Mouse (Mus musculus) neural tube, embryonic 12.5 days (tissue): ENCODE results near the gene Crtc3. TPM values are rescaled to one million over a fixed set of nuclear protein-coding genes. Genes with fewer than 3 reads are reported as not detected.

ENCODE experiments used
- ATAC-seq: fragments of 200-750 bp; cut with Nextera tagmentation; 2 replicates; pipeline ENCODE4 v1.8.0; 2017; ENCODE audit warnings: low read depth, mild to moderate bottlenecking, moderate TSS enrichment, moderate library complexity; ENCODE audit not compliant: low FRiP score
- H3K27ac ChIP-seq: fragments of 300-500 bp; sonication (generic); 2 replicates; pipeline ENCODE4 v1.5.1; 2016
- H3K27me3 ChIP-seq: fragments of 300-500 bp; sonication (generic); replicated peaks from 2 replicates; pipeline ENCODE4 v1.6.1; 2016; ENCODE audit warnings: mild to moderate bottlenecking
- H3K36me3 ChIP-seq: fragments of 300-500 bp; sonication (generic); 2 replicates; pipeline ENCODE4 v1.6.1; 2016; ENCODE audit warnings: mild to moderate bottlenecking
- H3K4me1 ChIP-seq: fragments of 300-500 bp; sonication (generic); 2 replicates; pipeline ENCODE4 v1.6.1; 2016
- H3K4me2 ChIP-seq: fragments of 300-500 bp; sonication (generic); replicated peaks from 2 replicates; pipeline ENCODE4 v1.6.1; 2016; ENCODE audit warnings: mild to moderate bottlenecking
- H3K4me3 ChIP-seq: fragments of 300-500 bp; sonication (generic); 2 replicates; pipeline ENCODE4 v1.5.1; 2016
- H3K9ac ChIP-seq: fragments of 300-500 bp; sonication (generic); 2 replicates; pipeline ENCODE4 v1.6.1; 2016; ENCODE audit warnings: mild to moderate bottlenecking
- H3K9me3 ChIP-seq: fragments of 300-500 bp; sonication (generic); 2 replicates; pipeline ENCODE4 v1.6.1; 2016; ENCODE audit warnings: mild to moderate bottlenecking
- WGBS: fragments of 180-500 bp; shearing (Covaris S2); methylation state at CpG from one replicate; pipeline ENCODE4 v1.1.7; 2016; 5-methylcytosine and 5-hydroxymethylcytosine counted together
- polyA plus RNA-seq: library from polyadenylated mRNA; unstranded; fragments of >200 nt; fragmentation: Nextera tagmentation; extraction: Ambion mirVana; gene quantifications from 2 replicates; pipeline ENCODE4 v1.2.1, GENCODE M21; 2016

Gene Crtc3
- polyA plus RNA-seq, 1 experiment from 2014 or later: 14.6 TPM

GRCm38 (mm10) chr7:80702510-80702909, 13.8 kb upstream of the Crtc3 start:
- WGBS: 65% methylated on average over 6 of the region's 6 CpGs
- no peak for ATAC-seq

GRCm38 (mm10) chr7:80699709-80700108, 11.0 kb upstream of the Crtc3 start:
- WGBS: 68% methylated on average over 8 of the region's 8 CpGs
- Histone ChIP-seq H3K4me3 (no peak overlapping the region), H3K9ac (no peak overlapping the region)

More at GRCm38 (mm10) chr7:80702510-80702909, 13.8 kb upstream of the Crtc3 start:
- no peaks in the 10 kb centered on the region for H3K27me3 ChIP-seq
- no peak overlapping the region for H3K4me3 ChIP-seq
- no peaks in the 10 kb centered on the region for H3K9me3 ChIP-seq
- no peak overlapping the region for H3K4me2 ChIP-seq
- H3K9ac ChIP-seq: no peak overlapping the region
- H3K4me1 ChIP-seq: no peaks in the 10 kb centered on the region
- no peaks in the 10 kb centered on the region for H3K36me3 ChIP-seq
- H3K27ac ChIP-seq: no peak overlapping the region

GRCm38 (mm10) chr7:80698940-80699339, 10.3 kb upstream of the Crtc3 start:
- Histone ChIP-seq H3K4me3 (no peak overlapping the region), H3K36me3 (no peaks in the 10 kb centered on the region), H3K4me1 (no peaks in the 10 kb centered on the region), H3K9ac (no peak overlapping the region), H3K27ac (no peak overlapping the region), H3K9me3 (no peaks in the 10 kb centered on the region), H3K4me2 (no peak overlapping the region), H3K27me3 (no peaks in the 10 kb centered on the region)
- WGBS: 66% methylated on average over 3 of the region's 3 CpGs
- ATAC-seq: no peak

More at GRCm38 (mm10) chr7:80699709-80700108, 11.0 kb upstream of the Crtc3 start:
- no peak for ATAC-seq
- Histone ChIP-seq H3K36me3 (no peaks in the 10 kb centered on the region), H3K4me1 (no peaks in the 10 kb centered on the region), H3K4me2 (no peak overlapping the region), H3K27ac (no peak overlapping the region), H3K9me3 (no peaks in the 10 kb centered on the region), H3K27me3 (no peaks in the 10 kb centered on the region)

GRCm38 (mm10) chr7:80697859-80698258, 9.2 kb upstream of the Crtc3 start:
- no peaks in the 10 kb centered on the region for H3K4me1 ChIP-seq
- H3K4me3 ChIP-seq: no peak overlapping the region
- no peak overlapping the region for H3K27ac ChIP-seq
- H3K9ac ChIP-seq: no peak overlapping the region
- H3K4me2 ChIP-seq: no peak overlapping the region
- no peaks in the 10 kb centered on the region for H3K27me3 ChIP-seq
- WGBS: 75% methylated on average over 5 of the region's 5 CpGs
- H3K36me3 ChIP-seq: no peaks in the 10 kb centered on the region
- H3K9me3 ChIP-seq: no peaks in the 10 kb centered on the region
- ATAC-seq: no peak

GRCm38 (mm10) chr7:80696903-80697302, 8.2 kb upstream of the Crtc3 start:
- H3K27me3 ChIP-seq: no peaks in the 10 kb centered on the region
- no peak for ATAC-seq
- H3K4me2 ChIP-seq: no peak overlapping the region
- H3K9ac ChIP-seq: no peak overlapping the region
- no peak overlapping the region for H3K4me3 ChIP-seq
- 78% methylated on average over 4 of the region's 4 CpGs for WGBS
- H3K27ac ChIP-seq: no peak overlapping the region
- H3K9me3 ChIP-seq: no peaks in the 10 kb centered on the region
- no peaks in the 10 kb centered on the region for H3K4me1 ChIP-seq
- H3K36me3 ChIP-seq: no peaks in the 10 kb centered on the region

- Histone ChIP-seq H3K27me3 (no peaks in the 10 kb centered on the region), H3K27ac (no peak overlapping the region), H3K36me3 (no peaks in the 10 kb centered on the region), H3K4me3 (no peak overlapping the region), H3K9me3 (no peaks in the 10 kb centered on the region), H3K9ac (no peak overlapping the region), H3K4me2 (no peak overlapping the region), H3K4me1 (no peaks in the 10 kb centered on the region)
- no peak for ATAC-seq
- 58% methylated on average over 1 of the region's 1 CpGs for WGBS
Observed at GRCm38 (mm10) chr7:80696334-80696733, 7.7 kb upstream of the Crtc3 start.

GRCm38 (mm10) chr7:80692472-80692871, 3.8 kb upstream of the Crtc3 start:
- Histone ChIP-seq H3K27ac (no peak overlapping the region), H3K4me2 (no peak overlapping the region), H3K4me1 (peaks cover 5% of the 10 kb centered on the region; the same call in 1 of the 2 replicates), H3K27me3 (no peaks in the 10 kb centered on the region), H3K9ac (no peak overlapping the region), H3K36me3 (no peaks in the 10 kb centered on the region), H3K4me3 (no peak overlapping the region), H3K9me3 (no peaks in the 10 kb centered on the region)
- ATAC-seq: no peak
- WGBS: 89% methylated on average over 9 of the region's 9 CpGs

- Histone ChIP-seq H3K9me3 (no peaks in the 10 kb centered on the region), H3K4me2 (no peak overlapping the region), H3K9ac (no peak overlapping the region), H3K4me3 (no peak overlapping the region), H3K4me1 (peaks cover 10% of the 10 kb centered on the region), H3K36me3 (no peaks in the 10 kb centered on the region), H3K27ac (no peak overlapping the region), H3K27me3 (no peaks in the 10 kb centered on the region)
- no peak for ATAC-seq
- 66% methylated on average over 6 of the region's 6 CpGs for WGBS
Observed at GRCm38 (mm10) chr7:80691131-80691530, 2.5 kb upstream of the Crtc3 start.

GRCm38 (mm10) chr7:80689221-80689591, 529 bp upstream of the Crtc3 start:
- no peak for ATAC-seq
- 30% methylated on average over 10 of the region's 10 CpGs for WGBS

GRCm38 (mm10) chr7:80687721-80688555, 739 bp downstream of the Crtc3 start:
- Histone ChIP-seq H3K9ac (peak overlapping the region; percentile 92), H3K4me1 (peaks cover 10% of the 10 kb centered on the region), H3K27ac (peak overlapping the region; percentile 88), H3K36me3 (no peaks in the 10 kb centered on the region), H3K27me3 (no peaks in the 10 kb centered on the region), H3K4me3 (peak overlapping the region; percentile 79), H3K9me3 (no peaks in the 10 kb centered on the region), H3K4me2 (peak overlapping the region; percentile 77)
- WGBS: 2% methylated on average over 69 of the region's 69 CpGs
- peak; percentile 65 for ATAC-seq

More at GRCm38 (mm10) chr7:80689221-80689591, 529 bp upstream of the Crtc3 start:
- H3K4me3 ChIP-seq: peak overlapping the region; percentile 79
- peak overlapping the region; percentile 92 for H3K9ac ChIP-seq
- H3K27me3 ChIP-seq: no peaks in the 10 kb centered on the region
- no peaks in the 10 kb centered on the region for H3K36me3 ChIP-seq
- H3K4me2 ChIP-seq: peak overlapping the region; percentile 77
- no peaks in the 10 kb centered on the region for H3K9me3 ChIP-seq
- H3K27ac ChIP-seq: peak overlapping the region; percentile 88; the same call in 1 of the 2 replicates
- H3K4me1 ChIP-seq: peaks cover 10% of the 10 kb centered on the region

GRCm38 (mm10) chr7:80685639-80686038, 3.0 kb downstream of the Crtc3 start:
- no peaks in the 10 kb centered on the region for H3K27me3 ChIP-seq
- ATAC-seq: no peak
- H3K4me1 ChIP-seq: peaks cover 14% of the 10 kb centered on the region
- 91% methylated on average over 5 of the region's 5 CpGs for WGBS
- H3K4me3 ChIP-seq: no peak overlapping the region
- H3K36me3 ChIP-seq: no peaks in the 10 kb centered on the region
- no peak overlapping the region for H3K4me2 ChIP-seq
- no peak overlapping the region for H3K27ac ChIP-seq
- no peaks in the 10 kb centered on the region for H3K9me3 ChIP-seq
- H3K9ac ChIP-seq: no peak overlapping the region

- no peak overlapping the region for H3K4me3 ChIP-seq
- no peaks in the 10 kb centered on the region for H3K9me3 ChIP-seq
- no peaks in the 10 kb centered on the region for H3K27me3 ChIP-seq
- H3K4me2 ChIP-seq: no peak overlapping the region
- H3K27ac ChIP-seq: no peak overlapping the region
- WGBS: 61% methylated on average over 1 of the region's 1 CpGs
- no peak for ATAC-seq
- peaks cover 17% of the 10 kb centered on the region for H3K4me1 ChIP-seq
- no peak overlapping the region for H3K9ac ChIP-seq
- no peaks in the 10 kb centered on the region for H3K36me3 ChIP-seq
Observed at GRCm38 (mm10) chr7:80682630-80683029, 6.0 kb downstream of the Crtc3 start.
